Mouse (Mus musculus) CH12F3 (cell line): Measurements from ENCODE around the gene Nptxr.

ENCODE experiments used
- in situ Hi-C: fragments of 300-500 bp; cut with MboI; formaldehyde crosslinking; loops from 2 replicates; pipeline ENCODE4 v1.14.3; 2020; ENCODE audit warnings: low sequenced_read_pairs

Nptxr gene

GRCm38 (mm10) chr15:79755977-79756625 lies 48.5 kb downstream of the Nptxr start:
- in situ Hi-C loops, result no loop called here

- in situ Hi-C loops, result no loop called here
Observed at GRCm38 (mm10) chr15:79755176-79755575, 49.4 kb downstream of the Nptxr start.

- in situ Hi-C loops, result no loop called here
Observed at GRCm38 (mm10) chr15:79753873-79754272, 50.7 kb downstream of the Nptxr start.

- in situ Hi-C loops, result no loop called here
Observed at GRCm38 (mm10) chr15:79753420-79753752, 51.2 kb downstream of the Nptxr start.

GRCm38 (mm10) chr15:79752742-79753419 lies 51.7 kb downstream of the Nptxr start:
- in situ Hi-C loops, result no loop called here

- in situ Hi-C loops, result no loop called here
Observed at GRCm38 (mm10) chr15:79751772-79752171, 52.8 kb downstream of the Nptxr start.

- in situ Hi-C loops, result no loop called here
Observed at GRCm38 (mm10) chr15:79750266-79750665, 54.3 kb downstream of the Nptxr start.

- in situ Hi-C loops, result no loop called here
Observed at GRCm38 (mm10) chr15:79749162-79749561, 55.4 kb downstream of the Nptxr start.

GRCm38 (mm10) chr15:79747998-79748397 lies 56.6 kb downstream of the Nptxr start:
- in situ Hi-C loops, result no loop called here

GRCm38 (mm10) chr15:79745883-79746282 lies 58.7 kb downstream of the Nptxr start:
- in situ Hi-C loops, result no loop called here

- in situ Hi-C loops, result no loop called here
Observed at GRCm38 (mm10) chr15:79745312-79745711, 59.3 kb downstream of the Nptxr start.

- in situ Hi-C loops, result no loop called here
Observed at GRCm38 (mm10) chr15:79744742-79745141, 59.8 kb downstream of the Nptxr start.

- in situ Hi-C loops, result no loop called here
Observed at GRCm38 (mm10) chr15:79744001-79744400, 60.6 kb downstream of the Nptxr start.

- in situ Hi-C loops, result no loop called here
Observed at GRCm38 (mm10) chr15:79742706-79743023, 61.9 kb downstream of the Nptxr start.

GRCm38 (mm10) chr15:79741921-79742705 lies 62.5 kb downstream of the Nptxr start, which contains the start of gene Sun2:
Gene Sun2, minus strand, starts transcription at chr15:79742536.
- in situ Hi-C loops, result no loop called here

- in situ Hi-C loops, result no loop called here
Observed at GRCm38 (mm10) chr15:79741173-79741858, 63.2 kb downstream of the Nptxr start.

- in situ Hi-C loops, result no loop called here
Observed at GRCm38 (mm10) chr15:79740739-79741138, 63.8 kb downstream of the Nptxr start.
